Mouse (Mus musculus): ENCODE results near the gene Xbp1. TPM values are rescaled to one million over a fixed set of nuclear protein-coding genes. Genes with fewer than 3 reads are reported as not detected.

Xbp1 gene
- polyA plus RNA-seq, 1 experiment = 46.7 TPM

GRCm38 (mm10) chr11:5495286-5495832 is 25.1 kb upstream of the Xbp1 start:
- no peaks in the 10 kb centered on the region for H3K9me3 ChIP-seq (replicated peaks; ENCODE audit: control insufficient read depth, insufficient read depth, low read length, poor library complexity, severe bottlenecking)
- peak overlapping the region; percentile 56; the same call in 1 of the 2 replicates for H3K9ac ChIP-seq (ENCODE audit: low read depth, poor library complexity, severe bottlenecking)
- no peaks in the 10 kb centered on the region for H3K36me3 ChIP-seq (ENCODE audit: control insufficient read depth, insufficient read depth, low read length, poor library complexity, severe bottlenecking)
- peak overlapping the region; percentile 81 for H3K27ac ChIP-seq (ENCODE audit: insufficient read depth, low read length)
- TF ChIP-seq CTCF (IDR thresholded peaks at IDR 0.05; ENCODE audit: low read depth, low read length) (no peak), EP300 (IDR thresholded peaks at IDR 0.05; ENCODE audit: insufficient read depth, low read depth, low read length) (peak; percentile 91), POLR2A (IDR thresholded peaks at IDR 0.05; ENCODE audit: insufficient read depth, low read length) (no peak)
- peak overlapping the region; percentile 28 for H3K4me3 ChIP-seq (ENCODE audit: low read depth, low read length)
- peaks cover 5% of the 10 kb centered on the region for H3K4me1 ChIP-seq (ENCODE audit: control insufficient read depth, insufficient read depth, low read length)
- no peaks in the 10 kb centered on the region for H3K27me3 ChIP-seq (ENCODE audit: control insufficient read depth, insufficient read depth, low read length, poor library complexity, severe bottlenecking)

DNA sequence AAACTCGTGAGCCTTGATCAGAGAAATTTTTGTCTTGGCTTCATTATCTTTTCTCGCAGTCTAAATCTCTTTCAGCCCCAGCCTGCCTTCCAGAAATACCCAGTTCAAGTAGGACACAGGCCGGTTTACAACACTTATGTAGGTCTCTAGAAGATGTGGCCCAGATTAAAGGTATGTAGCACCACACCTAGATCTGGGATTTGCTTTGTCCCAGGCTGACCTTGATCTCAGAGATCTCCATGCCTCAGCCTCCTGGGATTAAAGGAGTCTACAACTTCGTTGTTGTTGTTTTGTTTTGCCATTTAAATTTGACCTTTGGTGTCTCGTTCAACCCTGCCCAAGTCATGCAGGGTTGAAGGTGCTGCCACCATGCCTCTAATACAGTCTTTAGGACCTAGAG is 24.6 kb upstream of the Xbp1 start:
- Histone ChIP-seq H3K9me3 (replicated peaks; ENCODE audit: control insufficient read depth, insufficient read depth, low read length, poor library complexity, severe bottlenecking) (no peaks in the 10 kb centered on the region), H3K9ac (ENCODE audit: low read depth, poor library complexity, severe bottlenecking) (peak overlapping the region; percentile 26; the same call in 1 of the 2 replicates), H3K36me3 (ENCODE audit: control insufficient read depth, insufficient read depth, low read length, poor library complexity, severe bottlenecking) (no peaks in the 10 kb centered on the region), H3K27me3 (ENCODE audit: control insufficient read depth, insufficient read depth, low read length, poor library complexity, severe bottlenecking) (no peaks in the 10 kb centered on the region), H3K4me1 (ENCODE audit: control insufficient read depth, insufficient read depth, low read length) (peaks cover 5% of the 10 kb centered on the region), H3K27ac (ENCODE audit: insufficient read depth, low read length) (peak overlapping the region; percentile 81), H3K4me3 (ENCODE audit: low read depth, low read length) (peak overlapping the region; percentile 25)
- TF ChIP-seq CTCF (IDR thresholded peaks at IDR 0.05; ENCODE audit: low read depth, low read length) (no peak), EP300 (IDR thresholded peaks at IDR 0.05; ENCODE audit: insufficient read depth, low read depth, low read length) (0 out of 2 replicates have a peak, but pooled peaks have one; percentile 11)

GRCm38 (mm10) chr11:5496559-5497248 is 23.8 kb upstream of the Xbp1 start:
- TF ChIP-seq EP300 (IDR thresholded peaks at IDR 0.05; ENCODE audit: insufficient read depth, low read depth, low read length) = no peak
- TF ChIP-seq CTCF (IDR thresholded peaks at IDR 0.05; ENCODE audit: low read depth, low read length) = peak; percentile 58
- TF ChIP-seq POLR2A (IDR thresholded peaks at IDR 0.05; ENCODE audit: insufficient read depth, low read length) = no peak
- H3K27me3 ChIP-seq (ENCODE audit: control insufficient read depth, insufficient read depth, low read length, poor library complexity, severe bottlenecking) = no peaks in the 10 kb centered on the region
- peak overlapping the region; percentile 26; the same call in 1 of the 2 replicates for H3K9ac ChIP-seq (ENCODE audit: low read depth, poor library complexity, severe bottlenecking)
- H3K36me3 ChIP-seq (ENCODE audit: control insufficient read depth, insufficient read depth, low read length, poor library complexity, severe bottlenecking) = no peaks in the 10 kb centered on the region
- no peaks in the 10 kb centered on the region for H3K9me3 ChIP-seq (replicated peaks; ENCODE audit: control insufficient read depth, insufficient read depth, low read length, poor library complexity, severe bottlenecking)
- H3K4me1 ChIP-seq (ENCODE audit: control insufficient read depth, insufficient read depth, low read length) = peaks cover 5% of the 10 kb centered on the region
- H3K27ac ChIP-seq (ENCODE audit: insufficient read depth, low read length) = peak overlapping the region; percentile 81
- H3K4me3 ChIP-seq (ENCODE audit: low read depth, low read length) = peak overlapping the region; percentile 25; the same call in 1 of the 2 replicates

GRCm38 (mm10) chr11:5498422-5498821 is 22.0 kb upstream of the Xbp1 start:
- Histone ChIP-seq H3K4me3 (ENCODE audit: low read depth, low read length) (no peak overlapping the region), H3K27ac (ENCODE audit: insufficient read depth, low read length) (peak overlapping the region; percentile 78), H3K9me3 (replicated peaks; ENCODE audit: control insufficient read depth, insufficient read depth, low read length, poor library complexity, severe bottlenecking) (peaks cover under 1% of the 10 kb centered on the region; the same call in 1 of the 2 replicates), H3K4me1 (ENCODE audit: control insufficient read depth, insufficient read depth, low read length) (peaks cover 5% of the 10 kb centered on the region), H3K36me3 (ENCODE audit: control insufficient read depth, insufficient read depth, low read length, poor library complexity, severe bottlenecking) (no peaks in the 10 kb centered on the region), H3K9ac (ENCODE audit: low read depth, poor library complexity, severe bottlenecking) (peak overlapping the region; percentile 9; the same call in 1 of the 2 replicates), H3K27me3 (ENCODE audit: control insufficient read depth, insufficient read depth, low read length, poor library complexity, severe bottlenecking) (no peaks in the 10 kb centered on the region)
- TF ChIP-seq EP300 (IDR thresholded peaks at IDR 0.05; ENCODE audit: insufficient read depth, low read depth, low read length) (no peak), CTCF (IDR thresholded peaks at IDR 0.05; ENCODE audit: low read depth, low read length) (no peak), POLR2A (IDR thresholded peaks at IDR 0.05; ENCODE audit: insufficient read depth, low read length) (no peak)

DNA sequence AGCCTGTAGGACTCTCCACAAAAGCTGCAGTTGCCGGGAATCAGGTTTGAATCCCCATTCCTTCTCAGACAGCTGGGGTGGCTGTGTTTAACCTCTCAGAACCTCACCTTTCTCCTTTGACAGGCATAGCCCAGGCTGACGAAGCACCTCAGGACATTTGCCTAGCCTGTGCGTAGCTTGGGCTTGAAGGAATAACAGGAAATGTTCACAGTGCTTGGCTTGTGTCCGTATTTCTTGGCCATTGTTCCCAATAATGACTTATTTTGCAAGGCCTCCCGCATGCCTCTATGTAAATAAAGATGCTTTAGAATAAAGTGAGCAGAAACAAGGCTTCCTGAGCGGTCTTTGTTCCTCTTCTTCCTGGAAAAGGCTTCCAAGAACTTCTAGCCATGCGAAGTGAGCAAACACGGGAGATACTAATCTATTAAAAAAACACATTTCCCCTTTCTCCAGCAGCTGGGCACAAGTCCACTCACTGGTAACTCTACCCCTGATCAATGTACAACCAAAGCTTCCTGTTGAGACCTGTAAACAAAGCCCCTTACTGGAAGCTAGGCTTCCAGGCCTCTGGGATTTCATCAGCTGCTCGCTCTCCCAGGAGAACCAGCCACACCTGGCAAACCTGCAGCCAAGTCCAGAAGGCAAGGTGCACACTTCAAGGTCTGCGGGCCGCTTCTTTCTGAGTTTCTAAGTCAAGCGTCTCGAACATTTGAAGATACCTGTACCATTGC is 21.4 kb upstream of the Xbp1 start:
- Histone ChIP-seq H3K36me3 (ENCODE audit: control insufficient read depth, insufficient read depth, low read length, poor library complexity, severe bottlenecking) (no peaks in the 10 kb centered on the region), H3K4me1 (ENCODE audit: control insufficient read depth, insufficient read depth, low read length) (peaks cover 5% of the 10 kb centered on the region), H3K27me3 (ENCODE audit: control insufficient read depth, insufficient read depth, low read length, poor library complexity, severe bottlenecking) (no peaks in the 10 kb centered on the region), H3K4me3 (ENCODE audit: low read depth, low read length) (no peak overlapping the region; the same call in 1 of the 2 replicates), H3K27ac (ENCODE audit: insufficient read depth, low read length) (peak overlapping the region; percentile 78), H3K9me3 (replicated peaks; ENCODE audit: control insufficient read depth, insufficient read depth, low read length, poor library complexity, severe bottlenecking) (peaks cover 4% of the 10 kb centered on the region; the same call in 1 of the 2 replicates), H3K9ac (ENCODE audit: low read depth, poor library complexity, severe bottlenecking) (peak overlapping the region; percentile 9; the same call in 1 of the 2 replicates)
- TF ChIP-seq CTCF (IDR thresholded peaks at IDR 0.05; ENCODE audit: low read depth, low read length) = no peak
- peak; percentile 85 for TF ChIP-seq EP300 (IDR thresholded peaks at IDR 0.05; ENCODE audit: insufficient read depth, low read depth, low read length)
